7 mouse cellular contexts compared by ENCODE assay signal in the genomic region with DNA sequence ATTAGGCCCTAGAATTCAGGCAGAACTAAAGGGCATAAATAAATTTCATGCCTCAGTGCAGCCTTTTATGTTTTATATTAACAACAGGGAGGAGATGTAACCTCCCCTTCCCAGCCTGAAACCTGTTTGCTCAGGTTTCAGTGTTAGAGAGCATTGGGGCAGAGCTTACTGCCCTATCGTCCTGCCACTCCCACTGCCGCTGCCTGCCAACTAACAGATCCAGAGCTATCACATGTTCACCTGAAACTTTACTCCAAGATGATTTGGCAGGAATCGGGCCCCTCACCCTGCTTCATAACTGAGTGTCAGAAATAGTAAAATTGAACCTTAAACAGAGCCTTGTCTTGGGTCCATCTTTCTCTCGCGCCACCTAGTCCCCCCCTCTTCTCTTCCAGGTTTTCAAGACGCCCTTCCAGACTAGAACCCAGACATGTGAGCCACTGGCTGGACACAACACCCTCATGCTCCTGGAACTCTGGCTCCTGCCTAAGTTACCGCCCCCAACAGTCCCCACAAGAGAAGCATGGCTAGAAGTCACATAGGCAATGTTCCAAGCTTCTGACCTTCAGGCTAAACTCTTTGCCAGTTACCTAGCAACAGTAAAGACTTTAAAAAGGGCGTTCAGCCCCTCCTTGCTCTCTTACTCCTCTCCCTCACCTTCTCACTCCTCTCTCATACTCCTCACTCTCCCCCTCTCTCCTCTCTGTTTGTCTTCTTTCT. TPM values are rescaled to one million over a fixed set of nuclear protein-coding genes. Genes with fewer than 3 reads are reported as not detected.
"Had no signal": no experiment of that assay in that cellular context is flagged by ENCODE, and none has a peak within 500 bp of the region (broad histone marks: within the 10 kb centered on the region; RNA-seq: fewer than 3 reads in every experiment).

No protein-coding gene starts in this region.

RNA-seq across cellular contexts. Expression of a gene that starts 17.6 kb away (rescaled TPM):
- polyA plus RNA-seq: intestine, postnatal 0 days; limb, embryonic 12.5 days; liver, embryonic 14.5 days; lung, embryonic 16.5 days; midbrain, embryonic 12.5 days; midbrain, embryonic 16.5 days; neural tube, embryonic 13.5 days had no signal
